Mouse (Mus musculus) myocyte (in vitro differentiated cells): ENCODE data around the gene Crebl2. TPM values are rescaled to one million over a fixed set of nuclear protein-coding genes. Genes with fewer than 3 reads are reported as not detected.

Experiments used
- H3K27me3 ChIP-seq: one replicate; pipeline ENCODE4 v1.6.1; 2011; ENCODE audit not compliant: control insufficient read depth, insufficient read depth, insufficient read length
- H3K36me3 ChIP-seq: one replicate; pipeline ENCODE4 v1.6.1; 2011; ENCODE audit not compliant: control insufficient read depth, insufficient read depth
- H3K4me2 ChIP-seq: one replicate; pipeline ENCODE4 v1.6.1; 2011; ENCODE audit warnings: low read depth, control low read depth
- H3K4me3 ChIP-seq: one replicate; pipeline ENCODE4 v1.5.1; 2011; ENCODE audit warnings: mild to moderate bottlenecking, control low read depth, moderate library complexity
- H3K79me2 ChIP-seq: one replicate; pipeline ENCODE4 v1.6.1; 2011; ENCODE audit not compliant: control insufficient read depth, insufficient read depth
- H3ac ChIP-seq: one replicate; pipeline ENCODE4 v1.6.1; 2011; ENCODE audit not compliant: control insufficient read depth, insufficient read length
- CEBPB ChIP-seq: IDR thresholded peaks from 2 replicates; pipeline ENCODE4 v1.6.1; 2011; ENCODE audit warnings: mild to moderate bottlenecking, moderate library complexity; ENCODE audit not compliant: poor library complexity, insufficient read depth, severe bottlenecking
- E2F4 ChIP-seq: IDR thresholded peaks from one replicate; pipeline ENCODE4 v1.6.1; 2011; ENCODE audit warnings: mild to moderate bottlenecking, control low read depth, moderate library complexity; ENCODE audit not compliant: insufficient read depth
- MAX ChIP-seq: IDR thresholded peaks from one replicate; pipeline ENCODE4 v1.6.1; 2011; ENCODE audit warnings: low read depth, mild to moderate bottlenecking, control low read depth
- MYOD1 ChIP-seq, 3 experiments: IDR thresholded peaks; one replicate each; pipeline ENCODE4 v1.6.1; 2011; ENCODE audit warnings: control low read depth in 2 of 3, low read depth in 2 of 3, mild to moderate bottlenecking in 2 of 3, moderate library complexity in 1 of 3; ENCODE audit not compliant: insufficient read length in 2 of 3, control insufficient read depth in 1 of 3
- MYOG ChIP-seq, 3 experiments: IDR thresholded peaks; one replicate each; pipeline ENCODE4 v1.6.1; 2011; ENCODE audit warnings: control low read depth in 2 of 3, low read depth in 2 of 3, mild to moderate bottlenecking in 2 of 3; ENCODE audit not compliant: insufficient read length in 2 of 3, control insufficient read depth in 1 of 3, insufficient read depth in 1 of 3
- POLR2A ChIP-seq: IDR thresholded peaks from one replicate; pipeline ENCODE4 v1.6.1; 2011; ENCODE audit warnings: low read depth, mild to moderate bottlenecking, control low read depth, moderate library complexity; ENCODE audit not compliant: insufficient read length
- POLR2AphosphoS2 ChIP-seq: IDR thresholded peaks from one replicate; pipeline ENCODE4 v1.6.1; 2011; ENCODE audit warnings: low read depth, control low read depth; ENCODE audit not compliant: insufficient read length
- REST ChIP-seq: IDR thresholded peaks from one replicate; pipeline ENCODE4 v1.6.1; 2011; ENCODE audit warnings: mild to moderate bottlenecking, control low read depth, moderate library complexity; ENCODE audit not compliant: insufficient read depth, insufficient read length
- SRF ChIP-seq: IDR thresholded peaks from one replicate; pipeline ENCODE4 v1.6.1; 2011; ENCODE audit warnings: low read depth; ENCODE audit not compliant: control insufficient read depth, insufficient read length
- TCF12 ChIP-seq: IDR thresholded peaks from one replicate; pipeline ENCODE4 v1.6.1; 2011; ENCODE audit warnings: mild to moderate bottlenecking, control low read depth; ENCODE audit not compliant: poor library complexity, insufficient read depth, severe bottlenecking
- TCF3 ChIP-seq: IDR thresholded peaks from one replicate; pipeline ENCODE4 v1.6.1; 2011; ENCODE audit warnings: low read depth, control low read depth; ENCODE audit not compliant: insufficient read length
- USF1 ChIP-seq: IDR thresholded peaks from one replicate; pipeline ENCODE4 v1.6.1; 2011; ENCODE audit warnings: low read depth, mild to moderate bottlenecking, control low read depth, moderate library complexity
- polyA plus RNA-seq: library from polyadenylated mRNA; unstranded; fragments of >200 nt; fragmentation: generic; extraction: Trizol; gene quantifications from one replicate; pipeline ENCODE4 v1.2.1, GENCODE M21; 2012; ENCODE audit warnings: missing spikeins

Gene Crebl2
- polyA plus RNA-seq, 1 experiment = 1.5 TPM

DNA sequence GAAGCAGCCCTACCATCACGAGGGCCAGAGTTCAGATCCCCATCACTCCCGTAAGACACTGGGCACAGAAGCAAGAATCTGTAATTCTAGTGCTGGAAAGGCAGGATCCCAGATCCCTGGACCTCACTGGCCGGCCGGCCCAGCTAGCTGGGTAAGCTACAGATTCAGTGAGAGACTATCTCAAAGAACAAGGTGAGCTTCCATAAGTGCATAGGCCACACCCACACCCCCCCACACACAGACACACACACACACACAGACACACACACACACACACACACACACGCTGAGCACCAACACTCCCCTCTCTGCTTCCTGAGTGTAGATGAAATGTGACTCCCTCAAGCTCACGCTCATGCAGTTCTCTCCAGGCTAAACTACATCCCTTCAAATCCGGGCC is 60.5 kb downstream of the Crebl2 start:
- Histone ChIP-seq H3K79me2 (no peaks in the 10 kb centered on the region), H3K4me3 (no peak overlapping the region), H3ac (no peak overlapping the region), H3K27me3 (no peaks in the 10 kb centered on the region), H3K36me3 (no peaks in the 10 kb centered on the region), H3K4me2 (no peak overlapping the region)
- TF ChIP-seq CEBPB = no peak
- TF ChIP-seq MYOD1 (IDR thresholded peaks at IDR 0.05; ENCODE audit: control insufficient read depth in 1 of 3, insufficient read length in 2 of 3, low read depth in 2 of 3) = no peak
- TF ChIP-seq USF1 = no peak
- TF ChIP-seq MYOG (IDR thresholded peaks at IDR 0.05; ENCODE audit: control insufficient read depth in 1 of 3, insufficient read depth in 1 of 3, insufficient read length in 2 of 3, low read depth in 2 of 3) = no peak
- no peak for TF ChIP-seq SRF
- no peak for TF ChIP-seq POLR2A
- TF ChIP-seq TCF12 = no peak
- no peak for TF ChIP-seq MAX
- TF ChIP-seq E2F4 = no peak
- no peak for TF ChIP-seq REST
- no peak for TF ChIP-seq TCF3
- TF ChIP-seq POLR2AphosphoS2 = no peak

DNA sequence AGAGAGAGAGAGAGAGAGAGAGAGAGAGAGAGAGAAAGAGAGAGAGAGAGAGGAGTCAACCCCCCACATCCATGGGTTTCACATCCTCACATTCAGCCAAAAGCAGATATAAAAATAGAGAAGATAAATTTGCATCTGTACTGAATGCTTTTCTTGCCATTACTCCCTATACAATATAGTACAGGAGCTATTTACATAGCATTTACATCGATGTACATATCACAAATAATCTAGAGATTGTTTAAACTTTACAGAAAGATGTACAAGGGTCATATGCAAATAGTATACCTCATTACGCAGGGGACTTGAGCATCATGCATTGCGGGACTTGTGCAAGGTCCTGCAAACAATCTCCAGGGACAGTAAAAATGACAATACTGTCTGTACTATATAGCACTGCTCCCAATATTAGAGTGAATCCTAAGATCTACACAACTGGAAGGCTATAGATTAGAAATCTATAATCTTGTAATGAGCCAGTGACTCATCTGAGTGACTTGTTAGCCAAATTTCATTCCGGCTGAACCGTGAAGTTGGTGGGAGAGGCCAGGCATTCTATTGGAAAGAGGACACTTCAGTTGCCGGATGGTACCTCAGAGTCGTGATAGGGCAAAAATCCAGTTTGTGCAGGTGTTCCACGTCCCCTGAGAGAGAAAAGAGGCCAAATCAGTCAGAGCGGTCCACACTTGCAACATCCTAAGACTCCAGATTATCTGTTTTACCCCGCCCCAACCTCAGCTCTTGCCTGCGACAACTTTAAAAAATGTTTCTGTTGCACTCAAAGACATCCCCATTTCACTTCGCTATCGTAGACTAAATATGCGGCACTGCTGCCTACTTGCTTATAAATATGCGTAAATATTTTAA is 66.8 kb downstream of the Crebl2 start:
- H3K36me3 ChIP-seq = no peaks in the 10 kb centered on the region
- no peaks in the 10 kb centered on the region for H3K79me2 ChIP-seq
- H3K4me2 ChIP-seq = peak overlapping the region; percentile 94
- H3K4me3 ChIP-seq = peak overlapping the region; percentile 90
- no peaks in the 10 kb centered on the region for H3K27me3 ChIP-seq
- TF ChIP-seq MYOG (IDR thresholded peaks at IDR 0.05; ENCODE audit: control insufficient read depth in 1 of 3, insufficient read depth in 1 of 3, insufficient read length in 2 of 3, low read depth in 2 of 3) (no peak), MAX (no peak), USF1 (no peak), TCF3 (no peak), MYOD1 (IDR thresholded peaks at IDR 0.05; ENCODE audit: control insufficient read depth in 1 of 3, insufficient read length in 2 of 3, low read depth in 2 of 3) (no peak), TCF12 (no peak), POLR2AphosphoS2 (no peak), E2F4 (no peak), REST (no peak), CEBPB (no peak), SRF (no peak), POLR2A (no peak)
- H3ac ChIP-seq = no peak overlapping the region

- TF ChIP-seq REST (no peak), POLR2A (peak; percentile 57), MYOG (IDR thresholded peaks at IDR 0.05; ENCODE audit: control insufficient read depth in 1 of 3, insufficient read depth in 1 of 3, insufficient read length in 2 of 3, low read depth in 2 of 3) (no peak), TCF12 (no peak), POLR2AphosphoS2 (peak; percentile 74)
- peak overlapping the region; percentile 94 for H3K4me2 ChIP-seq
- no peaks in the 10 kb centered on the region for H3K27me3 ChIP-seq
- no peaks in the 10 kb centered on the region for H3K79me2 ChIP-seq
- peak overlapping the region; percentile 90 for H3K4me3 ChIP-seq
- peak overlapping the region; percentile 40 for H3ac ChIP-seq
- no peaks in the 10 kb centered on the region for H3K36me3 ChIP-seq
Observed at GRCm38 (mm10) chr6:134897443-134898094, 67.6 kb downstream of the Crebl2 start.

DNA sequence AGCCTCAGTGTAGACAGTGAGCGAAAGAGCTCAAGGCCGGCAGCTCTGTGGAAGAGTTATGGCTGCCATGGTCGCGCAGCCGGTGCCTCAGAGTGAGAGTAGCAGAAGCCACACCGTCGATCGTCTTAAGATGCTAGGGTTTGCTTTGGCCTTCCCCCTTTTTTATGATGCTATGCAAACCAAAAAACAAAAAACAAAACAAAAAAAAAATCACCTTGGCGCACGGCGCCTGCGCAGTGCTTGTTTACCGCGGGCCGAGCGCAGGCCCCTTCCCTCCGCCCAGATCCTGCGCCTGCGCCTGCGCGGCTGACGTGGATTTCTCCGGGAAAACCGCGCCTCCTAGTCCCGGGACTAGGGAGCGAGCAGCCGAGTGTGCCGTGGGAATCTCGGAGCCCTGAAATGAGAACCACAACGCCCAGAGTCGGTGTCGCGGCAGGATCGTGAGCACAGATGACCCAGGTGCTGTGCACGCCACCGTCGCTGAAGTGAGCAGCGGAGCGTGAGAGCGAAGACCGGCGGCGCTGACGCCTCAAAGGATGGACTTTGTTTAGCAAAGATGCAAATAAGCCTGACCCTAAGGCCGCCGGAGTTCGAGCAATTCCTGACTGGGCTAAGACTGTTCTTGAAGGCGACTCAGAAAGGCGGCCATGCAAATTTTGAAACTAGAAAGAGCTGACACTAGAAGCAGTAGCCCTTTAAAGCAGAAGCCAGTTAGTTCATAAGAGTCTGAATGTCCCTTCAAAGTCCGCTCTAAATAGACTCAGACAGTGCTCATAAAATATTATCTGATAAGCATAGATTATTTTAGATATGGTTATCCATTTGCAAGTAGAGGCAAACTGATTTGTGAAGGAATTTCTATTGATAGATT is 68.4 kb downstream of the Crebl2 start, which contains the start of gene Gpr19:
Gene Gpr19, minus strand, starts transcription at position 484 of the 871 bp plus-strand sequence.
- Histone ChIP-seq H3K79me2 (no peaks in the 10 kb centered on the region), H3K4me2 (peak within 1 kb of the TSS; percentile 94), H3K27me3 (no peaks in the 10 kb centered on the region), H3K4me3 (peak within 1 kb of the TSS; percentile 90), H3K36me3 (no peaks in the 10 kb centered on the region), H3ac (peak within 1 kb of the TSS; percentile 40)
- TF ChIP-seq REST (peak; percentile 49), TCF3 (no peak), CEBPB (no peak), MAX (no peak), E2F4 (no peak), MYOD1 (IDR thresholded peaks at IDR 0.05; ENCODE audit: control insufficient read depth in 1 of 3, insufficient read length in 2 of 3, low read depth in 2 of 3) (no peak), POLR2A (peak; percentile 95), POLR2AphosphoS2 (peak; percentile 94), TCF12 (no peak), USF1 (no peak), MYOG (IDR thresholded peaks at IDR 0.05; ENCODE audit: control insufficient read depth in 1 of 3, insufficient read depth in 1 of 3, insufficient read length in 2 of 3, low read depth in 2 of 3) (no peak), SRF (no peak)
